Mouse (Mus musculus): ENCODE results near the gene Pappa.
A peak's percentile ranks its signal among the peaks of the same experiment; 100 is the strongest.

Gene Pappa

GRCm38 (mm10) chr4:65166288-65166835 is 42.4 kb downstream of the Pappa start:
- DNase-seq (ENCODE audit: extremely low spot score) = no peak

DNA sequence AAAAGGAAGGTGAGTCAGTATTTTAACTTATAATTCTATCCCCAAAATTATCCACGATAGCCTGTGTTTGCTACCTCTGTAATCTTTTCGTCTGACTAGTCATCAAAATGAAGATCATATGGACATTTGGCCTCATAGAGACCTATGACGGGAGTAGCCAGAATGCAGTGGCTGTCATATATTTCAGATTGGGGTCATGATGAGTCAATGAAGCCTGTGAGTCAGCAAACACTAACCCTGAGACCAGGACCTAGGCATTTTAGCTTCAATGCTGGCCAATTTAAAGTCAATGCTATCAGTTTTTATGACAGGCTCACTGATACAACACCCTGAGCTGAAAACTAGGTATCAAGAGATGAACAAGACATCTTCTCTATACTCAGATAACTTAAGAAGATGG is 50.5 kb downstream of the Pappa start:
- no peak for DNase-seq (ENCODE audit: extremely low spot score)

- no peak for DNase-seq (ENCODE audit: extremely low spot score)
Measured at GRCm38 (mm10) chr4:65178146-65178545, 54.2 kb downstream of the Pappa start.

DNA sequence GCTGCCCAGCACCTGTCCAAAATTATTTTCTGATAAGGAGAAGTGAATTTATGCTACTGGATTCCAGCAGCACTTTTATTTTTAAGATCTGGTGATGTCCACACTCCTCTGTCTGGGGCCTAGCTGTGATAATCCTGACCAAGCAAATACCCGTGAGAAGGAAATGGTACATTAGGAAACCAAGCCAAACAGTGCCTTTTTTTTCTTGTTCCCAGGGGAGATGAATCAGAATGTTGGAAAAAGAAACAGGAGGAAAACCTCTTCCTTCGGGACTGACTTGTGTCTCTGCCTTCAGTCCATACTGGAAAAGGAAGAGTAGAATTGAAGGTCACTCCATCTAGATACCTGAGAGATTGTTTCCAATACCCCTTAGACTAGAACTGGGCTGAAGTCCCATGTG is 63.3 kb downstream of the Pappa start:
- DNase-seq (ENCODE audit: extremely low spot score) = no peak

DNA sequence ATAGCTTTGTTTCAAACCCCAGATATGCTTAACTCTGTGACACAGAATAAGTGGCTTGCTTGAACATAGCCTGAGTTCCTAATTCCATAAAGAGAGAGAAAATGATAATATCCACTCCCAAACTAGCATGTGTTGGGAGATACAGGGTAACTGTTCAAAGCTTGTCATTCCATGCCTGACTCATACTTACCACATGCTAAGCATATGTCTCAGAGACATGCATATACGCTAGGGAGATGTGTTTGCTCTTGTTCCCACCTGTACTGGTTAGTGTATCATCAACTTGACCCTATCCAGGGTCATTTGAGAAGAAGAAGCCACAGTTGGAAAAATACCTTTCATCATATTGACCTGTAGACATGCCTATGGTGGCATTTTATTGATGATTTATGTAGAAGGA is 63.7 kb downstream of the Pappa start:
- DNase-seq (ENCODE audit: extremely low spot score) = no peak

GRCm38 (mm10) chr4:65188921-65189485 is 65.0 kb downstream of the Pappa start:
- no peak for DNase-seq (ENCODE audit: extremely low spot score)

GRCm38 (mm10) chr4:65192810-65193209 is 68.8 kb downstream of the Pappa start:
- no peak for DNase-seq (ENCODE audit: extremely low spot score)

DNA sequence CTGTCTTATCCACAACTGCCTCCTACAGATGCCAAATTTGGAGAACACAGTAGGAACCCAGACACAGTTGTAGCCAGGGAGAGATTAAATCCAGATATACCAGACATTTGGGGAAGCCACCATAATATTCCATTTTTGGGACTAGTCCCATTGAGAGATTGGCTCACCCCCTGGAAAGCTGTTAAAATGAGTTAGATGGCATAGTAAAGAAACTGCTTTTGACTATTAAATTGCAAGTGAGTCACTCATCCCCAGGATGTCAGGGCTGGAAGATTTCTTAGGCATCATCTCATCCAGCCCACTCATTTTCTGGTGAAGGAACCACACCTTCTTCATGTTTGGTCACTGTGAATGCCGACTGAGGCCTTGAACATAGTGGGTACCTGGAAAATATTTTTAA is 72.0 kb downstream of the Pappa start:
- no peak for DNase-seq (ENCODE audit: extremely low spot score)

DNA sequence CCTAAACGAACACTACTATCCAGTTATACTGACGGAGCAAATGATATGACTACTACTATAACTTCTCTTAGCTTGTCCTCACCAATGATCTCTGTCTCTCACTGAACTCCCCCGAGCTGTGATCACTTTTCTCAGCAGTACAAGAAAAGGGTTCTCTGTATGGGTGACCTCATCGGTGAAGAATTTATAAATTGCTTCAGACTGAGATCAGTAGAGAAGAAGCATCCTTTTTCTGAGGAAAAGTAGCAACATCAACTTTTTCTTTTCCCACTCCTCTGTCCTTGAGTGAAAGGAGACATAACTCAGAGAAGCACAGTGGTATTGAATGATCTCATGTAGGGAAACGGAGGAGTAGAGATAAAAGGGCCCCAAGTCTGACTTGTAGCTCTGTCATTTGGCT is 79.7 kb downstream of the Pappa start:
- no peak for DNase-seq (ENCODE audit: extremely low spot score)

DNA sequence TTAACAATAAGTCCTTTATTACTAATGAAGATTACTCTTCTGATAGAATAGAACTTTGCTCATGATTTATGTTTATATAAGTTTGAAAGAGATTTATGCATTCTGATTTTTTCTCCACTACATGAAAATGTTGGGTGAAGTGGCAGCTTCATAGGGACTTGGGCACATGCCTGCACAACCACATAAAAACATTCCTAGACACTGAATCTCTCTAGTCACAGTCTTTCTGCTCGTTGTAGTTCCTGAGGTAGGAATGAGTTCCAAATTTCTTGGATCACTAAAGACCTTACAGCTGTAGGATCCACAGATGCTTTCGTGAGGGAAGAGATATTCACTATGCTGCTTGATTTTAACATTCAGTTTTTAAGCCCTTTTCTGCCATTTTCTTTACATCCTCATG is 81.5 kb downstream of the Pappa start:
- DNase-seq (ENCODE audit: extremely low spot score) = no peak

DNA sequence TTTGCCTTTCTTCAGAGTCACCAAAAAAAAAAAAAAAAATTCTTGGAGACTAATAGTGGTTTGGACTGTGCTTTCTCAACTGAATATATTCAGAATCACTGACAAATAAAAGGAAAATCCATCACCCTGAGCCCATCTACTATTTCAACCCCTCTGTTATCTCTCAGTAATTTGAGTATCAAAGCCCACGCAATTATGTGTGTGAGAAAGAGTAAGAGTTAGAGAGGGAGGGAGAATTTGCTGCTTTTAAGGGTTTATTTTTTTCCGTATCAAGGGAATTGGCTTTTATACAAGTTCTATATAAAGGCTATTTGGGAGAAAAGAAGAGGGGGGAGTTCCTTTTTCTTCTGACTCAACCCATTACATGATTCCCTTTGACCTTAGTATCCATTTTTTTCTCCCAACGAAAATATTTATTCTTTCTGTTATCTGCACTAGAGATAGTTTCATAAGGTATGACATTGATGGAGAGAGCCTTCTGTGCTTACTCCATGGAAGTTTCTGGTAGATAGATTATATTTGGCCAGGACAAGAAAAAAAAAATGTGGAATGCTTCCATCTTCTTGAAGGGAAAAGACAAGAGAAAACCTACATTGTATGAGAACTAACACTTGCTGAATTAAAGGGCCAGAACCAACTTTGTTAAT is 85.5 kb downstream of the Pappa start:
- no peak for DNase-seq (ENCODE audit: extremely low spot score)

- DNase-seq (ENCODE audit: extremely low spot score) = peak; percentile 29
Measured at GRCm38 (mm10) chr4:65216682-65217081, 92.7 kb downstream of the Pappa start.

GRCm38 (mm10) chr4:65217651-65218364 is 93.8 kb downstream of the Pappa start:
- peak; percentile 34 for DNase-seq (ENCODE audit: extremely low spot score)

DNA sequence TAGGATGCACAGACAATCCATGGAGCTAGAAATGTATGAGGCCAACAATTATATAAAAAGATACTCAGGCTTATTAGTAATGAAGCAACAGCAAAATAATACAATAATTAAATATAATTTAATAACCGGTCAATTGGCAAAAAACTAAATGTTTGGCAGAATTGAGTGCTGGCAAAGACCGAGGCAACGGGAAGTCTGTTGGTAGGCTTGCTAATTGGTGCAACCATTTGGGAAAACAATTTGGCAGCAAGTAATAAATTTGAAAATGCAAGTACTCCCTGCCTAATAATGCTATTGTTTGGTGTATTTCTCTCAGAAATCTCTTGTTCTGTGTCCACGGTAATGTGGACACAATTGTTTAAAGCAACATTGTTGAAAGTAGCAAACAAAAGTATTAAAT is 99.9 kb downstream of the Pappa start:
- no peak for DNase-seq (ENCODE audit: extremely low spot score)

DNA sequence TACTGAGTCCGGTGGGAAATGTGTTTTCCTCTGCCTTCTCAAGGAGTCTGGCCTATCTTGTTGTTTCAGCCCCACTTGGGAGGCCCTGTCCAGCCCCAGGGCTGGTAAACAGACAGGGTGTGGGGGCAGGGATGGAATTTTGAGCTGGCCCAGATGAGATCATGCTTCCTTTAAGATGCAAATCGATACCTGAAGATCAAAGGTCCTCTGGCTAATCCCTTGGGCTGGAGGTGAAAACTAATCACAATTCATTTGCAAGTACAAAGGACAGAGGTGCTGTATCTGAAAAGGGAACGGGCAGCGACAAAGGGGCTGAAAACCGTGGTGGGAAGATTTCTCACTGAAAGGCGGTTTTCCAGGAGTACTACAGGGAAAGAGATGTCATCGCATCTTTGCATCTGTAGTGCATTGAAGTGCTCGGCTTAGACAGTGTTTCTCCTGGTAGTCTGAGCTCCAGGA is 114.6 kb downstream of the Pappa start:
- DNase-seq (ENCODE audit: extremely low spot score) = peak; percentile 69

DNA sequence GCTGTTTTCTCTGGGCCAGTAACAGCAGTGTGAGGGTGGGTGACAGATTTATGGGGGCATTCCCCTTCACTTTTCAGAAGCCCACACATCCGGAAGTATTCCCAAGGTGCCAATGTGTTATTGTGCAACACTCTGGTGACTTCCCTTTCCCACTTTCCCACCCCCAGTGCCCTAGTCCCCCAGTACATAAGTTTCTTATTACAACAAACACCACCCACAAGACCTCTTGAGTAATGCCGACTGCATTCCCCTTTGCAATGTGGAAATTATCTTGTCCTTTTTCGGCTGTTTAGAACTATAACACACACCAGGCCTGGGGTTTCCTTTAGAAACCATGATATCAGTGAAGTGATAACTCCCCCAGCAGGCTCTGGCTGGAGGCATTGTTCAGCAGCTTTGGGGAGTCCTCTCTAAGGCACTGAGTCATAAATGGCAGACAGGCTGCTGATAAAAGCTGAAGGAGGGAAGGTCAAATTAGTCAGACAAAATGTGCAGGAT is 118.5 kb downstream of the Pappa start:
- DNase-seq (ENCODE audit: extremely low spot score) = peak; percentile 36

DNA sequence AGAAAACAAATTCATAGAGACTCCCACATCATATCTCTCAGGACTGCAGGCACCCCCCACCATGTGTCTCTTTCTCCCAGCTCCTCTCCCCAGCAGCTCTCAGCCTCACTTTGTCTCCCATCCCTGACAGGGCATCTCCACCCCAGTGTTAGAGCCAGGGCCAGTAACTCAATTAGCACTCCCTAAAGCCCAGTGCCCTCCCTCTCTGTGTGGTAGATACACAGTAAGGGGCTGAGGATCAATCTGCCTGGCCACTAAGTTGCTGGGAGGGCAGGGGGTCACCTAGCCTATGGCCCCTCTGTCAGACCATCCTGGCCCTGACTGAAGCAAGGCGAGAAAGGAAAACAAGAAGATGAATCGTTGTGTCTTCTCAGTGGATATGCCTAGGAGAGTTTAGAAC is 119.3 kb downstream of the Pappa start:
- DNase-seq (ENCODE audit: extremely low spot score) = peak; percentile 71

DNA sequence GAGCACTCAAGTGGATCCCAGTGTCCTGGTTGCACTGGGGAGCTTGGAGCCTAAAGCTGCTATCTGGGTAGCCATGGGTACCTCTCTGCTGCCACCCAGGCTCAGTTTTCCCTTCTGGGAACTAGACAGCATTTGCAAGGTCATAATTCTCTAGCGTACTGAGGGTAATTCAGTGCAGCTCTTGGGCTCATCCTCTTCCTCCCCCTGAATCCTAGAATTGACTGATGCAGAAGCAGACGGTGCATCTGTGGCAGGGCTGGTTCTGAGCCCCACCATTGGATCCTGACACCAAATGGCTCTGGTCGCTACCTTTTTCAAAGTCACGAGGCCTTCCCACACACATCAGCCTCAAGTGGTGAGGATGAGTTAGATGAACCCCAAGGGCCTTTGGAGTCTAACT is 121.0 kb downstream of the Pappa start:
- no peak for DNase-seq (ENCODE audit: extremely low spot score)

GRCm38 (mm10) chr4:65245440-65245839 is 121.5 kb downstream of the Pappa start:
- DNase-seq (ENCODE audit: extremely low spot score) = peak; percentile 75

DNA sequence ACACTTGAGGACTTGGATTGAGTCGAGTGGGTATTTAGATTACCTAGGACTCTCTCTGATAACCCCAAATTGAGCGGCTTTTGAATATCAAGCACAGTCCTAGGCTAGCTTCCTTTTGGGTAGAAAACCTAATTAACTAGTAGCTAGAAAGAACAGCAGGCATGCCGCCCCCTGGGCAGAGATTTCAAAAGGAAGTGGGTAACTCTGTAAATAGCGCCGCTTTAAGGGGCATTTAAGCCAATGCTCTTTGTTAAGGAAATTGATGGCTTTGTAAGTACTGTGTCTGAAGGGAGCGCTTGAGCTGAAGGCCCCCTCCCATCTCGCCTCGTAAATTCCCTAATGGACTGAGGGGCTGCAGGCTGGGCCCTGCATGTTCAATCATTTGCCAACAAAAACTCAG is 128.2 kb downstream of the Pappa start:
- DNase-seq (ENCODE audit: extremely low spot score) = peak; percentile 53

- no peak for DNase-seq (ENCODE audit: extremely low spot score)
Measured at GRCm38 (mm10) chr4:65254073-65254472, 130.1 kb downstream of the Pappa start.

DNA sequence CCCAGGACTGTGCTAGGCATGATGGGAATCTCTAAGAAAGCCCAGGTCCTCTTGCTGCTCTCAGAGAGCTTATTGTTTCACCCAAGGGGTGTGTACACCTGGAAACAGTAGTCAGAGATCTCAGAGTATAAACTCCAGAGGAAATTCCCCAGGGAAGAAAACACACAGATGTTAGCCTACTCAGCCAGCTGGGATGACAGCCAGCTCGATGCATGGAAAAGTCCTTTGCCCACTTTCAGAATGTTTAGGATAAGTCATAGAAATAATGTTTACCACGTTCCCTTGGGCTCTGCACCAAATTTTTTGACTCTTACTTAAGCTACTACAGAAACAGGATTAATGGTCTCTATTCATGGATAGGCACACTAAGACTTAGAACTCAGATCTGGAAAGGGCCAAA is 143.1 kb downstream of the Pappa start:
- DNase-seq (ENCODE audit: extremely low spot score) = no peak

- no peak for DNase-seq (ENCODE audit: extremely low spot score)
Measured at GRCm38 (mm10) chr4:65269996-65270395, 146.0 kb downstream of the Pappa start.

Data from embryo, embryonic 9.5 days (tissue).